Mouse (Mus musculus): ENCODE data around the gene Fam110a. TPM values are rescaled to one million over a fixed set of nuclear protein-coding genes. Genes with fewer than 3 reads are reported as not detected.

Fam110a gene
- polyA plus RNA-seq, 1 experiment from 2014 or later, result 96.4 TPM

GRCm38 (mm10) chr2:151977689-151978440, 2.2 kb downstream of the Fam110a start:
- Histone ChIP-seq H3K36me3 (ENCODE audit: control insufficient read depth, insufficient read depth, low read length) (no peaks in the 10 kb centered on the region), H3K4me2 (no peak overlapping the region; the same call in 1 of the 2 replicates), H3K4me3 (ENCODE audit: low read depth, low read length) (no peak overlapping the region), H3K27me3 (ENCODE audit: control insufficient read depth, insufficient read depth, low read length) (no peaks in the 10 kb centered on the region), H3K4me1 (ENCODE audit: control insufficient read depth, insufficient read depth, low read length) (peaks cover 51% of the 10 kb centered on the region), H3K27ac (ENCODE audit: low read depth, low read length) (no peak overlapping the region; the same call in 1 of the 2 replicates), H3K9me3 (ENCODE audit: control insufficient read depth, low read length) (no peaks in the 10 kb centered on the region), H3K9ac (ENCODE audit: low read length) (peak overlapping the region; percentile 36)
- DNase-seq (ENCODE audit: low spot score, missing footprints), result no peak
- ATAC-seq (ENCODE audit: low FRiP score), result no peak
- 85% methylated on average over 4 of the region's 4 CpGs for WGBS

GRCm38 (mm10) chr2:151976067-151976466, 4.0 kb downstream of the Fam110a start:
- no peaks in the 10 kb centered on the region for H3K9me3 ChIP-seq (ENCODE audit: control insufficient read depth, low read length)
- no peak overlapping the region for H3K9ac ChIP-seq (ENCODE audit: low read length)
- H3K4me2 ChIP-seq, result no peak overlapping the region
- no peaks in the 10 kb centered on the region for H3K36me3 ChIP-seq (ENCODE audit: control insufficient read depth, insufficient read depth, low read length)
- H3K27ac ChIP-seq (ENCODE audit: low read depth, low read length), result no peak overlapping the region
- DNase-seq (ENCODE audit: low spot score, missing footprints) (no peak), ATAC-seq (ENCODE audit: low FRiP score) (no peak)
- peaks cover 67% of the 10 kb centered on the region for H3K4me1 ChIP-seq (ENCODE audit: control insufficient read depth, insufficient read depth, low read length)
- 89% methylated on average over 3 of the region's 3 CpGs for WGBS
- H3K27me3 ChIP-seq (ENCODE audit: control insufficient read depth, insufficient read depth, low read length), result no peaks in the 10 kb centered on the region
- no peak overlapping the region for H3K4me3 ChIP-seq (ENCODE audit: low read depth, low read length)

- Histone ChIP-seq H3K36me3 (ENCODE audit: control insufficient read depth, insufficient read depth, low read length) (no peaks in the 10 kb centered on the region), H3K9me3 (ENCODE audit: control insufficient read depth, low read length) (no peaks in the 10 kb centered on the region), H3K4me2 (no peak overlapping the region), H3K27ac (ENCODE audit: low read depth, low read length) (no peak overlapping the region), H3K27me3 (ENCODE audit: control insufficient read depth, insufficient read depth, low read length) (no peaks in the 10 kb centered on the region), H3K9ac (ENCODE audit: low read length) (no peak overlapping the region), H3K4me1 (ENCODE audit: control insufficient read depth, insufficient read depth, low read length) (peaks cover 68% of the 10 kb centered on the region), H3K4me3 (ENCODE audit: low read depth, low read length) (no peak overlapping the region)
- 84% methylated on average over 5 of the region's 5 CpGs for WGBS
- ATAC-seq (ENCODE audit: low FRiP score) (no peak), DNase-seq (ENCODE audit: low spot score, missing footprints) (no peak)
Observed at GRCm38 (mm10) chr2:151975295-151975694, 4.7 kb downstream of the Fam110a start.

GRCm38 (mm10) chr2:151973595-151974562, 6.1 kb downstream of the Fam110a start:
- no peaks in the 10 kb centered on the region for H3K27me3 ChIP-seq (ENCODE audit: control insufficient read depth, insufficient read depth, low read length)
- peak overlapping the region; percentile 93 for H3K27ac ChIP-seq (ENCODE audit: low read depth, low read length)
- DNase-seq (ENCODE audit: low spot score, missing footprints), result peak; percentile 88
- H3K4me2 ChIP-seq, result peak overlapping the region; percentile 60
- WGBS, result 2% methylated on average over 36 of the region's 36 CpGs
- peak overlapping the region; percentile 65 for H3K9ac ChIP-seq (ENCODE audit: low read length)
- ATAC-seq (ENCODE audit: low FRiP score), result peak; percentile 28
- peak overlapping the region; percentile 36 for H3K4me3 ChIP-seq (ENCODE audit: low read depth, low read length)
- H3K4me1 ChIP-seq (ENCODE audit: control insufficient read depth, insufficient read depth, low read length), result peaks cover 73% of the 10 kb centered on the region
- peaks cover 6% of the 10 kb centered on the region for H3K36me3 ChIP-seq (ENCODE audit: control insufficient read depth, insufficient read depth, low read length)
- no peaks in the 10 kb centered on the region for H3K9me3 ChIP-seq (ENCODE audit: control insufficient read depth, low read length)

GRCm38 (mm10) chr2:151972880-151973594, 7.0 kb downstream of the Fam110a start:
- peak overlapping the region; percentile 60 for H3K4me2 ChIP-seq
- H3K4me3 ChIP-seq (ENCODE audit: low read depth, low read length), result peak overlapping the region; percentile 36
- H3K9me3 ChIP-seq (ENCODE audit: control insufficient read depth, low read length), result no peaks in the 10 kb centered on the region
- peak overlapping the region; percentile 93 for H3K27ac ChIP-seq (ENCODE audit: low read depth, low read length)
- H3K27me3 ChIP-seq (ENCODE audit: control insufficient read depth, insufficient read depth, low read length), result no peaks in the 10 kb centered on the region
- 7% methylated on average over 23 of the region's 23 CpGs for WGBS
- H3K36me3 ChIP-seq (ENCODE audit: control insufficient read depth, insufficient read depth, low read length), result peaks cover 6% of the 10 kb centered on the region
- H3K4me1 ChIP-seq (ENCODE audit: control insufficient read depth, insufficient read depth, low read length), result peaks cover 73% of the 10 kb centered on the region
- ATAC-seq (ENCODE audit: low FRiP score), result peak; percentile 87
- peak overlapping the region; percentile 65 for H3K9ac ChIP-seq (ENCODE audit: low read length)
- DNase-seq (ENCODE audit: low spot score, missing footprints), result peak; percentile 97

GRCm38 (mm10) chr2:151971748-151972147, 8.3 kb downstream of the Fam110a start:
- Histone ChIP-seq H3K36me3 (ENCODE audit: control insufficient read depth, insufficient read depth, low read length) (peaks cover 6% of the 10 kb centered on the region), H3K9me3 (ENCODE audit: control insufficient read depth, low read length) (no peaks in the 10 kb centered on the region), H3K4me3 (ENCODE audit: low read depth, low read length) (no peak overlapping the region), H3K9ac (ENCODE audit: low read length) (peak overlapping the region; percentile 5; the same call in 1 of the 2 replicates), H3K4me2 (peak overlapping the region; percentile 72; the same call in 1 of the 2 replicates), H3K27ac (ENCODE audit: low read depth, low read length) (no peak overlapping the region), H3K27me3 (ENCODE audit: control insufficient read depth, insufficient read depth, low read length) (no peaks in the 10 kb centered on the region), H3K4me1 (ENCODE audit: control insufficient read depth, insufficient read depth, low read length) (peaks cover 75% of the 10 kb centered on the region)
- DNase-seq (ENCODE audit: low spot score, missing footprints) (no peak), ATAC-seq (ENCODE audit: low FRiP score) (no peak)
- WGBS, result 85% methylated on average over 5 of the region's 5 CpGs

GRCm38 (mm10) chr2:151970191-151971172, 9.5 kb downstream of the Fam110a start:
- peak overlapping the region; percentile 81 for H3K27ac ChIP-seq (ENCODE audit: low read depth, low read length)
- H3K4me2 ChIP-seq, result peak overlapping the region; percentile 72
- H3K27me3 ChIP-seq (ENCODE audit: control insufficient read depth, insufficient read depth, low read length), result no peaks in the 10 kb centered on the region
- DNase-seq (ENCODE audit: low spot score, missing footprints) (peak; percentile 97), ATAC-seq (ENCODE audit: low FRiP score) (peak; percentile 79)
- peaks cover 77% of the 10 kb centered on the region for H3K4me1 ChIP-seq (ENCODE audit: control insufficient read depth, insufficient read depth, low read length)
- H3K36me3 ChIP-seq (ENCODE audit: control insufficient read depth, insufficient read depth, low read length), result peaks cover 6% of the 10 kb centered on the region
- no peaks in the 10 kb centered on the region for H3K9me3 ChIP-seq (ENCODE audit: control insufficient read depth, low read length)
- peak overlapping the region; percentile 89 for H3K9ac ChIP-seq (ENCODE audit: low read length)
- H3K4me3 ChIP-seq (ENCODE audit: low read depth, low read length), result peak overlapping the region; percentile 43
- 45% methylated on average over 53 of the region's 53 CpGs for WGBS

- H3K36me3 ChIP-seq (ENCODE audit: control insufficient read depth, insufficient read depth, low read length), result peaks cover 6% of the 10 kb centered on the region
- peak overlapping the region; percentile 89; the same call in 1 of the 2 replicates for H3K9ac ChIP-seq (ENCODE audit: low read length)
- H3K4me3 ChIP-seq (ENCODE audit: low read depth, low read length), result peak overlapping the region; percentile 43
- 92% methylated on average over 6 of the region's 6 CpGs for whole genome bisulfite sequencing
- DNase-seq (ENCODE audit: low spot score, missing footprints), result no peak
- H3K27ac ChIP-seq (ENCODE audit: low read depth, low read length), result no peak overlapping the region
- ATAC-seq (ENCODE audit: low FRiP score), result no peak
- H3K9me3 ChIP-seq (ENCODE audit: control insufficient read depth, low read length), result no peaks in the 10 kb centered on the region
- peaks cover 83% of the 10 kb centered on the region for H3K4me1 ChIP-seq (ENCODE audit: control insufficient read depth, insufficient read depth, low read length)
- peak overlapping the region; percentile 72 for H3K4me2 ChIP-seq
- no peaks in the 10 kb centered on the region for H3K27me3 ChIP-seq (ENCODE audit: control insufficient read depth, insufficient read depth, low read length)
Observed at GRCm38 (mm10) chr2:151969396-151969795, 10.6 kb downstream of the Fam110a start.

Measured in midbrain, embryonic 11.5 days (tissue).